Mouse (Mus musculus) left cerebral cortex, adult 11 months (tissue): ENCODE results near the gene Nek11.
A peak's percentile ranks its signal among the peaks of the same experiment; 100 is the strongest.

Experiments
- DNase-seq: peaks from one replicate; pipeline ENCODE4 v3.0.0; 2022; ENCODE audit warnings: low spot score

Gene Nek11

DNA sequence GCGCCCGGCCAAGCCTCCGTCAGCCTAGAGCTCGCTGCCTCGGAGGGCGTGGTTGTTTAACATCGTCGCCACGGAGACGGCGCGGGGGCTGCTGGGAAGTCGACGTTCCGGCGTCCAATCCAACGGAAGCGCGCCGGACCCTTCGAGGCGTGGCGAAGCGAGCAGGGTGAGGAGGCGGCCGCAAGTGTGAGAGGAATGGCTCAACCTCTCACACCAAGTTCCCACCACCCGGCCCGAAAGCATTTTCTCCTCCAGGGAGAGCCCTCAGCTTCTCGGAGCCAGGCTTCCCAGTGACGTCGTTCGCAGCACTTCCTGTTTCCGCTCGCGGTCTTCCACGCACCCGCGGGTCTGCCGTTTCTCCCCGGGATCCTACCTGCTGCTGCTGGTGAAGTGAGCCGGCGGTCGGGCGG lies at the start of gene Nek11, which contains the start of gene Aste1:
TSS of gene Nek11 (minus strand) at position 307 of the 410 bp plus-strand sequence.
TSS of gene Aste1 (plus strand) at position 175 of the 410 bp plus-strand sequence.
- peak; percentile 80 for DNase-seq

DNA sequence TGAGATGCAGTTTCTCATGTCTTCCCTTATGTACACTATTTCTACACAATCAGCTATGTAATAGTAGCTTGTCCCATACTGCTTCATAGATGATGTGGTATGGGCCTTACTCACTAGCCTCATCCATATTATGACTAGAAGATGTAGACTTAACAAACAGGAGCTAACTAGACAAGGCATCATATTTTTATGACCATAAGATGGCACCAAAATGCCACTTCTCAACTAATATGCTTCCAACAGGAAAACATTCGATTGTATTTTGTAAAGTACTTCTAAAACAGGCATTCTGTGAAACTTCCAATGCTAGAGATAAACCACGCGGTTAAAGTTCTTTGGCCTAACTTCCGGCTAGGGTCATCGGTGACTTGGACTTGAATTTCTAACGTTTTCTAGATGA lies 13.2 kb upstream of the Nek11 start:
- DNase-seq: no peak

GRCm38 (mm10) chr9:105394720-105395119 lies 604 bp downstream of the Nek11 start:
- no peak for DNase-seq

- DNase-seq: no peak
Measured at GRCm38 (mm10) chr9:105390616-105391015, 4.7 kb downstream of the Nek11 start.

DNA sequence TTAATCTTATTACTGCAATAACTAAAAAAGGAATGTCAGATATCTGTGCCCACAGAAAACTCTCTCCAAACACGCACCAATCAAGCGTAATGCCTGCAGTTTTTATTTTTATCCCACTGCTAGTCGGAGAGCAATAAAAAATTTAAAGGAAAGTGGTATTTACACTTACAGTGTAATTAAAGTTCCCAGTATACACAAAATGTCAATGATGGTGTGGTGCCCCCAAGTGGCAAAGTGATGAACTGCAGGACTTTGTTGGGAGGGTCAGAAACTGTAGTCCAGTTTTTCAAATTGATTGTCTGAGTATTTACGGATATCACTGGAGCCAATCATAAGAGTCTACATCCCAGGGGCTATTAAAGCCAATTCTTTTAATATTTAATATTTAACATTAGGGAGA lies 6.0 kb downstream of the Nek11 start:
- peak; percentile 33 for DNase-seq

GRCm38 (mm10) chr9:105387403-105387802 lies 7.9 kb downstream of the Nek11 start:
- no peak for DNase-seq

GRCm38 (mm10) chr9:105379533-105380145 lies 15.7 kb downstream of the Nek11 start:
- DNase-seq: no peak

DNA sequence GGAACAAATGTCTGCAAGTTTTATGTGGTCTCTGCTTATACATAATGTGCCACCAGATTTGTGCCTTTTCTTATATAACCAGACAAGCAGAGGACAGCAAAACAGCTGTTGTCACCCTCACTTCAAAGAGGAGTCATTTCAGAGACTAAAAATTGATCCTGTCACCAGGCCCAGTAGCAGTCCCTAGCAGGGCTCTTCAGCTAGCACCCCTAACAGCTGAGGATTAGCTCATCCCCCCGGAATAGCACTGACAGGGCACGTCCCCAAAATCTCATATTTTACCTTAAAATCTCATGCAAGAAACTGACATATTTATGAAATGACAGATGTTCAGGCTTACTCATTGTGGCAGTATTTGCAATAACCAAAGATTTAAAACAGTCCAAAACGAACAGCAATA lies 17.7 kb downstream of the Nek11 start:
- no peak for DNase-seq

DNA sequence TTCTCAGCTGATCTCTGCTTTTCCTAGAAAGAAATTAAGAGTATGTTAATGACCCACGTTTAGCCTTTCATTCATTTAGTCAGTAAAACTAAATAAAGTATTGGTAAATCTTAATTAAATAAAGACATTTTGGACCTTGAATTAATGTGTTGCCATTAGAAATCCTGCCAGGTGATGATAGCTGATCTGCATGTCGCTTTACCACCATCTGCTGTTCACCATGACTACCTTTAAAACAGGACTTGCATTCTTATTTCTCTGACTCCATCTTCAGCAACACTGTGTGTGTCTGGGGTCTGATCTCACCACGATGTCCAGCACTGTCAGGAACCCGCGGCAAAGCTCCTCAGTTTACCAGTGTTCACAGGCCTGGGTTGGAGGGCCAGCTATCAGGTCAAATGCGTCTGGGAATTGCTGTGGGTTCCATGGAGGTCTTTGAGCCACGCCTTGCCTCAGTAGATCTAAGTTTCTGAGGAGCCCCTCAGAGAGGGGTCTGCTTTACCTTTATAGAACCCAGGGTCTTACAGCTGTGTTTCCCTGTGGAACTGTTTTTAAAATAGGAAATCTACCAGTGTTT lies 18.3 kb downstream of the Nek11 start:
- DNase-seq: no peak

GRCm38 (mm10) chr9:105376411-105376810 lies 18.9 kb downstream of the Nek11 start:
- no peak for DNase-seq

- no peak for DNase-seq
Measured at GRCm38 (mm10) chr9:105374361-105374760, 21.0 kb downstream of the Nek11 start.

DNA sequence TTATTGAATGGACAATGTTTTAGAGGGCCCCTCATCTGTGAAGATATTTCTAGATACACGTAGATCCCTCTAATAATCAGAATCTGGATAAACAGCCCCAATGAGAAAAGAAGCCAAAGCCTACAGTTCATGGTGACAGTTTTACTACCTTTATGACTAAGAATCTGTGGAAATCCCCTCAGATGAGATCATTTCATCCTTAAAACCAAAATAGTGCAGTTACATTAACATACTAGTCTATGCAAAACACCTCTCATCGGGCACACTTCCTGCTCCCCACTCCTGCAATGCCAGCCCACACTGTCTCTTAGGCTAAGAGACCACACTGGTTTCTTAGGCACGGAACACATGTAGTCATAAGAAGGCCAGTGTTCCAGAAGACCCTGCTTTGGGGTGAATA lies 26.7 kb downstream of the Nek11 start:
- no peak for DNase-seq

- no peak for DNase-seq
Measured at GRCm38 (mm10) chr9:105366199-105366598, 29.1 kb downstream of the Nek11 start.

DNA sequence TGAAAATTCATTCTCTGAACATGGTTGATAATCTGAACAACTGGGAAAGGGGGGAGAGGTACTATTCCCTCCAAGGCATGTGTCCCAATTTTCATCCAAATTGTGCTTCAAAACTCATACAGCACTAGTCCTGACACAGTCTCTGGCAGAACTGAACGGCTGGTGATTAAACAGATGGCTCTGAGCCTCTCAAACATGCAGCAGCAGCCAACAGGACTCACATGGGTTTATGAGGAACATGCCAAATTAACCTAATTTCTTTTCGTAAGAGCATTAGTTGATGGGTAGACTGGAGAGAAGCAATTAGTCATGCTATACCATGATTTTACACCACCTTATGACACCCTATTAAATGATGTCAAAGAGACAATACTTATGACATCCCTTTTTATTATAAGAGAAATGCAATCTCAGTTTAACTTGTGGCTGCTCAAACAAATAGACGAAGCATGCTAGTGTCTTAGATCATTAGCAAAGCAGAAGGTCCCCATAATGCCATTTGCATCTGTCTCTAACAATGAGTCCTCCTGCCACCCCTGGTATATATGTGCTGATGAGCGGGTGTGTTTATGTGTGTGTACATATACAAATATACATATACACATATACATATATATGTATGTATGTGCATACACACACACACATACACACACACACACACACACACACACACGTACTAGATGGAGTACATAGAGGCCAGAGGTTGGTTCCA lies 31.6 kb downstream of the Nek11 start:
- DNase-seq: no peak

- DNase-seq: no peak
Measured at GRCm38 (mm10) chr9:105362181-105362580, 33.1 kb downstream of the Nek11 start.

GRCm38 (mm10) chr9:105349034-105349433 lies 46.3 kb downstream of the Nek11 start:
- no peak for DNase-seq

DNA sequence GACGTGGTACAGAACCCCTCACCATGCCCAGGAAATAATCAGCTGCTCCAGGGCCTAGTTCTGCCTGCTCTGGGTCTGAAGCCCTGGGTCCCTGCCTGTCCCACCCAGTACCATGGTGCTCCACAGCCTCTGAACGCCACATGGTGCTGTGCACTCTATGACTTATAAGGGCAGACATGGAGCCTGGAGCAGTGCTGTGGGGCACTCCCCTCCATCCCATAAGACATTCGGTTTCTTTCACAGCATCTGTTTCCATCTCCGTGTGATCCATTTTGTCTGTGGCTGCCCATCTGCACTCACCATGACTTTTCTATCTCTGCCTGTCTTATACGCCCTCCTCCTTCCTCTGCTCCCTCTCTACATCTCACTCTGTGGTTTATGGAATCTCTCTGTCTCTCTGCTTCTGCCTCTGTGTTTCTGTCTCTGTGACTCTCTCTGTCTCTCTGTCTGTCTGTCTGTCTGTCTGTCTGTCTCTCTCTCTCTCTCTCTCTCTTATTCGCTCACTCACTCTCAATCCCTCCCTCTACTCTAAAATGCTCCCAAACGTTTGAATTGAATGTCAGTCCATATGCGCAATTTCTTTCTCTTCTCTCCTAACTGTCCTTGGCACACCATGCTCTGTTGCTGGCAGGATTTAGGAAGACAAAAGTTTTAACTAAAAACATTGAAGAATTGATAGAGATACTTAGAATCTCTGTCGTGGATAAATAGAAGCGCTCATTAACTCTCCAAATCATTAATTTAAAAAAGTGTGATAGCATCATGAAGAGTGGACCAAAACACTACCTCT lies 46.9 kb downstream of the Nek11 start:
- DNase-seq: no peak

GRCm38 (mm10) chr9:105342994-105343656 lies 52.2 kb downstream of the Nek11 start:
- no peak for DNase-seq

DNA sequence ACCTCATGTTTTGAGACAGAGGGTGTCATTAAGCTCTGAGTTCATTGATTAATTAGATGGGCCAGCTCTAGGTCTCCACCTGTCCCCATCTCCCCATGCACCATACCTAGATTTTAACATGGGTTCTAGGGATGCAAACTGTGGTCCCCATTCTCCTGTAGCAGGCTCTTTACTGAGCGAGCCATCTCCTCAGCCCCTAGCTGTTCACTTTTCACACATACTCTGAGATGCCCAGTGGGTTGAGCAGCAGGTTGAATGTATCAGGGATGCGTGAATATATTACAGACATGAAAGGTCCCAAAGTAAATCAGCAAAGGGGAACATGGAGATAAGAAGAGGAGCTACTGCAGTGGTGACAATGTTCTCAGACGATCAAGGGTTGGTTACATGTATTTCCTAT lies 52.8 kb downstream of the Nek11 start:
- no peak for DNase-seq

- DNase-seq: no peak
Measured at GRCm38 (mm10) chr9:105332436-105333016, 62.8 kb downstream of the Nek11 start.

DNA sequence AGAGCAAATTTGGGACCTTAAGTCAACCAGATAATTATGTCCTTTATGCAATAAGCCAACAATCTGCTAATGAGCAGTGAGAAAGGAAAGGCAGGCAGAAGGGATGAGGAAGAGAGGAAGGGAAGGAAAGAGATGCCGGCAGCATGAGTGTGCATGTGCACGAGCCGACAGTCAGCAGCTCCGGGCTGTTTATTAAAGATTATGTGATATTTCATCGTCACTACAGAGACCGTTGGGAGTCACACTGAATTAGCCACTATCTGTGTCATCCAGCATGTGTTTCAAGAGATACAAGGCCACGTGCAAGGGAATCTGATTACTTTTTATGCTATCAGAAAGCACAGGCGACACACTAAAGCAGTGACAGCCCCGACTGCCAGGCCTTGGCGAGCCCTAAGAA lies 73.5 kb downstream of the Nek11 start:
- no peak for DNase-seq

DNA sequence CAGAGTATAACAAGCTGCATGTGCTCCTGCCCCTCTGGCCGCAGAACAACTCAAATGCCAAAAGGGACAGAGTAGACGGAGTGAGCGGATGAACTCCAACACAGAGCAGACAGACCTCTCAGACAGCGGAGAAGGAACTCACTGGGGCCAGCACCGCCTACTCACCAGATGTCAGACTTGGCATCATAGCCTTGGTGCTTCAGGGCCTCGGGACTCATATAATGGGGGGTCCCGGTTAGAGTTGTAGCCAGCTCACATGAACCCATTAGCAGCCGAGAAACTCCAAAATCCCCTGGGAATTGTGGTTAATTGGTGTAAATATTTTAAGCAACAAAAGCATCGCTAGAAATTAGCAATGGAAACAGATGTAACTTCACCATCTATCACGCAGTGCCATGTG lies 82.1 kb downstream of the Nek11 start:
- DNase-seq: no peak
